Mouse (Mus musculus): ENCODE measurements around the gene Diras1. TPM values are rescaled to one million over a fixed set of nuclear protein-coding genes. Genes with fewer than 3 reads are reported as not detected.

The Diras1 gene
- polyA plus RNA-seq, 1 experiment from 2014 or later = not detected

GRCm38 (mm10) chr10:81028219-81028618 lies 2.8 kb upstream of the Diras1 start:
- Histone ChIP-seq H3K9me3 (replicated peaks) (no peaks in the 10 kb centered on the region), H3K9ac (no peak overlapping the region), H3K36me3 (peaks cover 16% of the 10 kb centered on the region; the same call in 1 of the 2 replicates), H3K4me1 (replicated peaks) (peaks cover 11% of the 10 kb centered on the region), H3K27ac (no peak overlapping the region), H3K4me2 (no peak overlapping the region), H3K4me3 (no peak overlapping the region), H3K27me3 (peaks cover 31% of the 10 kb centered on the region)
- no peak for ATAC-seq (replicated peaks; ENCODE audit: insufficient number of reproducible peaks, insufficient read depth, low FRiP score, low read depth)

DNA sequence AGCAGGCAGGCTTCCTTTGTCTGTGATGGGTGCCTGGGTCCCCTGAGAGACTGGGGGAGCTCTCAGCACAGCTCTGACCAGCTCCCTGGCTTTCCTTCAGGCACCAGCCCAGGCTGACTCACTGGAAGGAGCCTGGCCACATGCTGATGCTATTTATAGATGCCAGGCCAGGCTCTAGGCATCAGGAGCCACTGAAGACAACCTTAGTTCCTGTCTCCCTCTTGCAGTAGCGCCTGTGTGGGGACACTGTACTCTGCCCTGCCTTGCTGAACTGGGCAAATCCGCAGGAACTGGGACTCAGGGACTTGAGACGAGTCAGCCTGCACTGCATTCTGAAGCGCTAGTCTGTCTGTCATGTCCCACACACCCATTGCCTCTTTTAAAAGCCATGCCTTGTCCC lies 1.9 kb upstream of the Diras1 start:
- peaks cover 40% of the 10 kb centered on the region for H3K27me3 ChIP-seq
- no peak overlapping the region for H3K9ac ChIP-seq
- ATAC-seq (replicated peaks; ENCODE audit: insufficient number of reproducible peaks, insufficient read depth, low FRiP score, low read depth) = no peak
- no peak overlapping the region for H3K4me2 ChIP-seq
- no peak overlapping the region for H3K4me3 ChIP-seq
- 37% methylated on average over 4 of the region's 4 CpGs for WGBS
- no peak overlapping the region for H3K27ac ChIP-seq
- H3K36me3 ChIP-seq = 0 out of 2 replicates have a peak, but pooled peaks cover 9% of the 10 kb centered on the region
- peaks cover 11% of the 10 kb centered on the region for H3K4me1 ChIP-seq (replicated peaks)
- H3K9me3 ChIP-seq (replicated peaks) = no peaks in the 10 kb centered on the region

DNA sequence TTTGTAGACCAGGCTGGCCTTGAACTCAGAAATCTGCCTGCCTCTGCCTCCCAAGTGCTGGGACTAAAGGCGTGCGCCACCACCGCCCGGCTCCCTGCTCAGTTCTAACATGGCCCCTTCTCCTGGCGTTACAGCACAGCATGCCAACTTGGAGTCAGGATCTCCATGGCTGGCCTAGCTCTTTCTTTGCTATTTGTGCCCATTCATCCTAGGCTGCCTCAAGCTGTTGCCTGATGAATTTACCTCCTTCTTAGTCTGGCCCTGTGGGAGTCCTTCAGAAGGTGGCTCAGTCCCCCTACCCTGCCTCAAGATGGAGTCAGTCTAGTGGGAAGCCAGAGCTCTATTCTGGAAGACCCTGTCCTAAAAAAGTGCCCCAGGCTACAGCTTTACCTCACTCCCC lies 1.4 kb upstream of the Diras1 start:
- H3K27ac ChIP-seq = no peak overlapping the region

DNA sequence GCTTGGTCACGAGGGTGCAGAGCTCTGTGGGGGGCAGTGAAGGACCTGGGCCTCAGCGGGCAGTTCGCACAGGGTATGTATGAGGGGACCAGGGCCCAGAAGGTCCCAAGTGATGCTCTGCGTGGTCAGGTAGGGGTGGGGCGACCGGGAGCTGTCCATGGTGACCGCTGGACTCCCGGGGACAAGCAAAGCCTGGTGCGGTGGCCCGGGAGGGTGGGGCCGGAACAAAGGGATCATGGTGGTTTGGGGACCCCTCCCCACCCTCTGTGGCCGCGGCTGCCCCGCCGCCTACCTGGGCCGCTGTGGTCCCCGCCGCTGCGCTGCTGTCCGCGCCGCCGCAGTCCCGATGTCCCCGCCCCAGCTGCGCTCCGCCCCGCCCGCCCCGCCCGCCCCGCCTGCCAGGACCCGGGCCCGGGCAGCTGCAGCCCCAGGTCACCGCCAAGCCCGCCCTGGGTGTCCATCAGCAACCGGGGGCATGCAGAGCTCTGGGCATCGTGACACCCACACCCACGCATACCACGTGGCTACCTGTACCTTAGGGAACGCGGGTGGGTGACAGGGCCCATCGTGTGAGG lies 328 bp downstream of the Diras1 start:
- H3K27me3 ChIP-seq = peaks cover 58% of the 10 kb centered on the region
- 4% methylated on average over 37 of the region's 43 CpGs for WGBS

More for the DNA sequence above, 1.4 kb upstream of the Diras1 start:
- Histone ChIP-seq H3K4me3 (no peak overlapping the region), H3K4me2 (no peak overlapping the region), H3K9ac (no peak overlapping the region), H3K9me3 (replicated peaks) (no peaks in the 10 kb centered on the region), H3K27me3 (peaks cover 44% of the 10 kb centered on the region), H3K4me1 (replicated peaks) (peaks cover 11% of the 10 kb centered on the region), H3K36me3 (0 out of 2 replicates have a peak, but pooled peaks cover 9% of the 10 kb centered on the region)
- WGBS = 90% methylated on average over 5 of the region's 5 CpGs
- no peak for ATAC-seq (replicated peaks; ENCODE audit: insufficient number of reproducible peaks, insufficient read depth, low FRiP score, low read depth)

DNA sequence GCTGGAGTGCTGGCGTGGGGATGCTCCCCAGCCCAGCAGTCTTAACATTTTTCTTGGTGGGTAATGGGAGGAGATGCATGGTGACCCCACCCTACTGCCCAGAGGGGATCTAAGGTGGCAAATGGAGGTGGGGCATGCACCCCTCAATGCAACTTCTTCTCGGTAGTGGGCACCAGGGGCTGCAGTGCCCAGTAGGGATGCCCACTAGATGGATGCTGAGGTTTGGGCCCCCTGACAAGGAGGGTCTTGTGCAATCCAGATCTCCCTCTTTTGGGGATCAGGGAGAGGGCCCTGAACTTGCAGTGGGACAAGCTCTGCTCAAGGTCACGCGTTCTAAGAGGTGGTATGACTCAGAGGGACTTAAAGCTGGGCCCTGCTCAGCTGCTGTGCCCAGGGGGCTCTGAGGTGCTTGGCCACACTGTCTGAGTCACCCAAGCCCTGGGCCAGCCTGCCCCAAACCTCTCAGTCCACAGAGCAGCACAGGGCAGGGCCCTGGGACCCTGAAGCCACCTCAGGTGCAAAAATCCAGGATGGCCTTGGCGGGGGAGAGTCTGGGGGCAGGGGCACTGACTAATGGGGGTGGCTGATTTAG lies 1.0 kb downstream of the Diras1 start:
- H3K27me3 ChIP-seq = peaks cover 58% of the 10 kb centered on the region
- no peak overlapping the region for H3K9ac ChIP-seq
- no peak overlapping the region for H3K4me2 ChIP-seq
- H3K27ac ChIP-seq = no peak overlapping the region
- no peak overlapping the region for H3K4me3 ChIP-seq
- H3K4me1 ChIP-seq (replicated peaks) = peaks cover 11% of the 10 kb centered on the region
- H3K36me3 ChIP-seq = no peaks in the 10 kb centered on the region
- no peaks in the 10 kb centered on the region for H3K9me3 ChIP-seq (replicated peaks)
- no peak for ATAC-seq (replicated peaks; ENCODE audit: insufficient number of reproducible peaks, insufficient read depth, low FRiP score, low read depth)
- WGBS = 63% methylated on average over 5 of the region's 5 CpGs

More for the DNA sequence above, 328 bp downstream of the Diras1 start:
- H3K9ac ChIP-seq = no peak overlapping the region
- peak overlapping the region; percentile 47 for H3K4me2 ChIP-seq
- no peaks in the 10 kb centered on the region for H3K9me3 ChIP-seq (replicated peaks)
- 0 out of 2 replicates have a peak, but pooled peaks have one; percentile 15 for ATAC-seq (replicated peaks; ENCODE audit: insufficient number of reproducible peaks, insufficient read depth, low FRiP score, low read depth)
- H3K36me3 ChIP-seq = no peaks in the 10 kb centered on the region
- no peak overlapping the region for H3K27ac ChIP-seq
- H3K4me3 ChIP-seq = peak overlapping the region; percentile 12; the same call in 1 of the 2 replicates
- H3K4me1 ChIP-seq (replicated peaks) = peaks cover 11% of the 10 kb centered on the region

DNA sequence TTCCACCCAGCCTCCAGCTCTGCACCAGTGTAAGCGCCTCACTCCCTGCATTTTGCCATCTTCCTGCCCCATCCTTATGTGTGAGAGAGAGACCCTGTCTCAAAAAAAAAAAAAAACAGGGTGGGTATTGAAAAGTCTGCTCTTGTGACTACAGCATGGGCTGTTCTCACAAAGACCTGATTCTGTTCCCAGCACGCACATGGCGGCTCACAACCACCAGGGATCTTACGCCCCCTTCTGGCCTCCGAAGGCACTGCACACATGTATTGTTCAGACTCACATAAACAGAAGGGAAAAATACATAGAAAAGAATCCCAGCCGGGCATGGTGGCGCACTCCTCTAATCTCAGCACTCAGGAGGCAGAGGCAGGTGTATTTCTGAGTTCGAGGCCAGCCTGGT lies 2.7 kb downstream of the Diras1 start:
- Histone ChIP-seq H3K4me1 (replicated peaks) (peaks cover 11% of the 10 kb centered on the region), H3K4me2 (no peak overlapping the region), H3K27me3 (peaks cover 58% of the 10 kb centered on the region), H3K36me3 (no peaks in the 10 kb centered on the region), H3K4me3 (no peak overlapping the region), H3K27ac (no peak overlapping the region), H3K9me3 (replicated peaks) (no peaks in the 10 kb centered on the region), H3K9ac (no peak overlapping the region)
- 56% methylated on average over 8 of the region's 8 CpGs for WGBS
- no peak for ATAC-seq (replicated peaks; ENCODE audit: insufficient number of reproducible peaks, insufficient read depth, low FRiP score, low read depth)

DNA sequence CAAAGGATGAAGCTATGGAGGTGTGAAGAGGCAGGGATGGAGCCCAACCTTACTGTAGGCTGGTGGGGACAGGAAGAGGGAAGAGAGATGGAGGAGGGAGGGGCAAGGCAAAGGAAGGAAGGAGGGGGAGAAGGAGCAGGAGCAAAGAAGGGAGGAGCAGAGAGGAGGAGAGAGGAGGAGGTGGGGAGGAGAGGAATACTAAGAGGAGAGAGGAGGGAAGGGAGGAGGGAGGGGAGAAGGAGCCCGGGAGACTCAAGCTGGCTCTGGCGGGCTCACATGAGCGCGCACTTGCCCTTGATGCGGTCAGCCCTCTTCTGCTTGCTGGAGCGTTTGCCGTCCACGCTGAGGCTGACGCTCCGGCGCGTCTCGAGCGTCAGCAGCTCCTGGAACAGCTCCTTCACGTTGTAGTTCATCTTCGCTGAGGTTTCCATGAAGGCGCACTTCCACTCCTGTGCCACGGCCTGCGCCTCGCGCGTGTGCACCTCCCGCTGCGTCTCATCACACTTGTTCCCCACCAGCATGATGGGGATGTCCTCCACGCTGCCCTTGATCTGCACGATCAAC lies 3.8 kb downstream of the Diras1 start:
- Histone ChIP-seq H3K27ac (no peak overlapping the region), H3K9me3 (replicated peaks) (no peaks in the 10 kb centered on the region), H3K4me1 (replicated peaks) (peaks cover 3% of the 10 kb centered on the region; the same call in 1 of the 2 replicates), H3K36me3 (no peaks in the 10 kb centered on the region), H3K4me2 (peak overlapping the region; percentile 33; the same call in 1 of the 2 replicates), H3K9ac (no peak overlapping the region), H3K27me3 (peaks cover 58% of the 10 kb centered on the region), H3K4me3 (no peak overlapping the region)
- WGBS = 7% methylated on average over 26 of the region's 26 CpGs
- ATAC-seq (replicated peaks; ENCODE audit: insufficient number of reproducible peaks, insufficient read depth, low FRiP score, low read depth) = no peak

GRCm38 (mm10) chr10:81020207-81020606 lies 5.3 kb downstream of the Diras1 start:
- ATAC-seq (replicated peaks; ENCODE audit: insufficient number of reproducible peaks, insufficient read depth, low FRiP score, low read depth) = no peak
- Histone ChIP-seq H3K9ac (no peak overlapping the region), H3K4me1 (replicated peaks) (peaks cover 2% of the 10 kb centered on the region; the same call in 1 of the 2 replicates), H3K36me3 (no peaks in the 10 kb centered on the region), H3K27me3 (peaks cover 48% of the 10 kb centered on the region), H3K27ac (no peak overlapping the region), H3K4me2 (no peak overlapping the region), H3K4me3 (no peak overlapping the region), H3K9me3 (replicated peaks) (no peaks in the 10 kb centered on the region)
- 40% methylated on average over 2 of the region's 2 CpGs for WGBS

DNA sequence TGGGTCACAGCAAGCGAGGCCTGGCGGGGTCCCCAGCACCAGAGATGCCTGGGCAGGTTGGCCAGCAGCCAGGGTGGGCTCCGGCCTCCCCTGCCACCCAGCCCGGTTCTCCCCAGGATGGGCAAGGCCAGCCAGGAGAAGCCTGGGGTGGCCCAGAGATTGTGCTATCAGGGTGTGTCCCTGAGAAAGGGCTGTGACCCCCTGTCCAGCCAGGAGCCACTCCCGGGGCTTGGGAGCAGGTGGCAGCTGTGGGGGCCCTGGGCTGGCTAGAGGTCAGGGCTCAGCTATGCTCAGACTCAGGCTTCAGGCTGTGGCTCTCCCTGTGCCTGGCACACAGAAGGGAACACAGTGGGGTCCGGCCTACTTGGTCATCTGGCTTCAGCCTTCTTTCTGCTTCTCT lies 5.8 kb downstream of the Diras1 start:
- WGBS = 55% methylated on average over 6 of the region's 6 CpGs
- Histone ChIP-seq H3K9ac (no peak overlapping the region), H3K9me3 (replicated peaks) (no peaks in the 10 kb centered on the region), H3K27ac (no peak overlapping the region), H3K27me3 (peaks cover 42% of the 10 kb centered on the region), H3K4me3 (no peak overlapping the region), H3K4me1 (replicated peaks) (peaks cover 4% of the 10 kb centered on the region; the same call in 1 of the 2 replicates), H3K36me3 (no peaks in the 10 kb centered on the region), H3K4me2 (no peak overlapping the region)
- no peak for ATAC-seq (replicated peaks; ENCODE audit: insufficient number of reproducible peaks, insufficient read depth, low FRiP score, low read depth)

DNA sequence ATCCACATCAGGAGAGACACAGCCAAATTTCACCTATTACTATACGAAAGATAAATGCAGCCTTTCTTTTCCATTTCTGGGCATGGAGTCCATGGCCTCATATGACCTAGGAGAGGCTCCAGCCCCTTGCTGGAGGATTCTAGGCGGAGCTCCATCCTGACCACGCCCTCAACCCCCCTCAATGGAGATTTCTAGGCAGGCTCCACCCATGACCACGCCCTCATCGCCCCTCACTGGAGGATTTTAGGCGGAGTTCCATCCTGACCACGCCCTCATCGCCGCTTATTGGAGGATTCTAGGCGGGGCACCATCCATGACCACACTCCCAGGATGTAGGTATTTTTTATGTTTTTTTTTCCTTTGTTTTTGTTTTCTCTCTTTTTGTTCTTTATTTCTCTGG lies 7.1 kb downstream of the Diras1 start:
- WGBS = 35% methylated on average over 10 of the region's 10 CpGs
- H3K4me1 ChIP-seq (replicated peaks) = peaks cover 4% of the 10 kb centered on the region; the same call in 1 of the 2 replicates

GRCm38 (mm10) chr10:81016645-81017044 lies 8.8 kb downstream of the Diras1 start:
- H3K4me3 ChIP-seq = no peak overlapping the region
- H3K4me2 ChIP-seq = no peak overlapping the region
- no peak overlapping the region for H3K27ac ChIP-seq
- peaks cover 4% of the 10 kb centered on the region; the same call in 1 of the 2 replicates for H3K4me1 ChIP-seq (replicated peaks)
- 6% methylated on average over 7 of the region's 7 CpGs for WGBS
- ATAC-seq (replicated peaks; ENCODE audit: insufficient number of reproducible peaks, insufficient read depth, low FRiP score, low read depth) = no peak
- H3K27me3 ChIP-seq = peaks cover 12% of the 10 kb centered on the region
- H3K9ac ChIP-seq = no peak overlapping the region
- H3K36me3 ChIP-seq = no peaks in the 10 kb centered on the region
- H3K9me3 ChIP-seq (replicated peaks) = no peaks in the 10 kb centered on the region

More for the DNA sequence above, 7.1 kb downstream of the Diras1 start:
- Histone ChIP-seq H3K4me2 (no peak overlapping the region), H3K4me3 (no peak overlapping the region), H3K27me3 (peaks cover 29% of the 10 kb centered on the region), H3K36me3 (no peaks in the 10 kb centered on the region), H3K9me3 (replicated peaks) (no peaks in the 10 kb centered on the region), H3K27ac (no peak overlapping the region), H3K9ac (no peak overlapping the region)
- ATAC-seq (replicated peaks; ENCODE audit: insufficient number of reproducible peaks, insufficient read depth, low FRiP score, low read depth) = no peak
